Mouse (Mus musculus) forebrain, embryonic 12.5 days (tissue): Measurements from ENCODE around the gene Ptcd3. TPM values are rescaled to one million over a fixed set of nuclear protein-coding genes. Genes with fewer than 3 reads are reported as not detected.
"Not testable (repeated sequence)": the region's sequence is repeated elsewhere in the genome, so short reads cannot be mapped to it uniquely, and the experiment has no call there.

ENCODE experiments used
- ATAC-seq: fragments of 200-750 bp; cut with Nextera tagmentation; 2 replicates; pipeline ENCODE4 v1.8.0; 2017; ENCODE audit warnings: moderate TSS enrichment; ENCODE audit not compliant: low FRiP score
- H3K27ac ChIP-seq: fragments of 300-500 bp; sonication (generic); 2 replicates; pipeline ENCODE4 v1.5.1; 2016; ENCODE audit warnings: mild to moderate bottlenecking
- H3K27me3 ChIP-seq: fragments of 300-500 bp; sonication (generic); 2 replicates; pipeline ENCODE4 v1.6.1; 2016; ENCODE audit warnings: mild to moderate bottlenecking
- H3K36me3 ChIP-seq: fragments of 300-500 bp; sonication (generic); replicated peaks from 2 replicates; pipeline ENCODE4 v1.6.1; 2016; ENCODE audit warnings: mild to moderate bottlenecking
- H3K4me1 ChIP-seq: fragments of 300-500 bp; sonication (generic); 2 replicates; pipeline ENCODE4 v1.6.1; 2016
- H3K4me2 ChIP-seq: fragments of 300-500 bp; sonication (generic); 2 replicates; pipeline ENCODE4 v1.6.1; 2016; ENCODE audit warnings: mild to moderate bottlenecking, moderate library complexity
- H3K4me3 ChIP-seq: fragments of 300-500 bp; sonication (generic); replicated peaks from 2 replicates; pipeline ENCODE4 v1.5.1; 2016; ENCODE audit warnings: mild to moderate bottlenecking
- H3K9ac ChIP-seq: fragments of 300-500 bp; sonication (generic); 2 replicates; pipeline ENCODE4 v1.6.1; 2016; ENCODE audit warnings: mild to moderate bottlenecking
- H3K9me3 ChIP-seq: fragments of 300-500 bp; sonication (generic); 2 replicates; pipeline ENCODE4 v1.6.1; 2016
- WGBS: fragments of 180-500 bp; shearing (Covaris S2); methylation state at CpG from one replicate; pipeline ENCODE4 v1.1.7; 2016; 5-methylcytosine and 5-hydroxymethylcytosine counted together
- polyA plus RNA-seq: library from polyadenylated mRNA; unstranded; fragments of >200 nt; fragmentation: Nextera tagmentation; extraction: Ambion mirVana; gene quantifications from 2 replicates; pipeline ENCODE4 v1.2.1, GENCODE M21; 2016

Ptcd3 gene
- polyA plus RNA-seq, 1 experiment from 2014 or later = 126 TPM

- H3K36me3 ChIP-seq = peaks cover 42% of the 10 kb centered on the region
- H3K9ac ChIP-seq, H3K4me2 ChIP-seq, H3K27me3 ChIP-seq, H3K9me3 ChIP-seq, ATAC-seq, H3K4me3 ChIP-seq, H3K27ac ChIP-seq, H3K4me1 ChIP-seq: not testable (repeated sequence)
- 97% methylated on average over 6 of the region's 6 CpGs for WGBS
Measured at GRCm38 (mm10) chr6:71846906-71847305, 61.6 kb downstream of the Ptcd3 start.

- Histone ChIP-seq H3K27me3 (no peaks in the 10 kb centered on the region), H3K4me2 (no peak overlapping the region), H3K4me1 (no peaks in the 10 kb centered on the region), H3K9me3 (no peaks in the 10 kb centered on the region), H3K36me3 (peaks cover 14% of the 10 kb centered on the region; the same call in 1 of the 2 replicates), H3K4me3 (no peak overlapping the region), H3K9ac (no peak overlapping the region), H3K27ac (no peak overlapping the region)
- no peak for ATAC-seq
- WGBS = 97% methylated on average over 1 of the region's 1 CpGs
Measured at GRCm38 (mm10) chr6:71840597-71841290, 67.8 kb downstream of the Ptcd3 start.

- Histone ChIP-seq H3K36me3 (peaks cover 8% of the 10 kb centered on the region), H3K9me3 (no peaks in the 10 kb centered on the region), H3K4me3 (no peak overlapping the region), H3K27me3 (no peaks in the 10 kb centered on the region), H3K27ac (no peak overlapping the region), H3K4me1 (no peaks in the 10 kb centered on the region), H3K9ac (no peak overlapping the region), H3K4me2 (no peak overlapping the region)
- no peak for ATAC-seq
Measured at GRCm38 (mm10) chr6:71839815-71840214, 68.7 kb downstream of the Ptcd3 start.

DNA sequence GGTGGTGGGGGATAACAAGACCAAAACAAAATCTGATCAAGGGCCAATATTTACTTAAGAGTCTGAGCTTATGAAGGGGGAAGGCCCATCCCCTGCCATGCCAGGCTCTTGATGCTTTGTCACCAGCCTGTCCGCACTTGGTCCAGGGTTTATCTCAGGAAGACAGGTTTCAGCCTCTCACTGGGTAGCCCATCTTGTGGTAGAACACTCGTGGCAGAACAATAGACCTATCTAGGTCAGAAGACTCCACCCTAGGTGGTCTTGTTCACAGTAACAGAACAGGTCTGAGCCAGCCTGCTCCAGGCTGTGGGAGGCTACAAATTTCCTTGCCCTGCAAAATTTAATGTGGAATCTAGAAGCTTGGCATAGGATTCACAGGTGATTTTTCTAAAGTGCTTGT, 71.7 kb downstream of the Ptcd3 start:
- no peak overlapping the region for H3K4me3 ChIP-seq
- H3K4me1 ChIP-seq = peaks cover 8% of the 10 kb centered on the region
- no peaks in the 10 kb centered on the region for H3K9me3 ChIP-seq
- H3K27me3 ChIP-seq = no peaks in the 10 kb centered on the region
- H3K9ac ChIP-seq = no peak overlapping the region
- no peak overlapping the region for H3K27ac ChIP-seq
- 87% methylated on average over 2 of the region's 2 CpGs for WGBS
- peaks cover 15% of the 10 kb centered on the region for H3K36me3 ChIP-seq
- ATAC-seq = no peak
- no peak overlapping the region for H3K4me2 ChIP-seq

GRCm38 (mm10) chr6:71831581-71831960, 77.0 kb downstream of the Ptcd3 start:
- H3K4me3 ChIP-seq = peak overlapping the region; percentile 97
- H3K4me1 ChIP-seq = peaks cover 11% of the 10 kb centered on the region
- peak overlapping the region; percentile 83 for H3K9ac ChIP-seq
- no peaks in the 10 kb centered on the region for H3K9me3 ChIP-seq
- H3K4me2 ChIP-seq = peak overlapping the region; percentile 59
- peak overlapping the region; percentile 93 for H3K27ac ChIP-seq
- peaks cover 15% of the 10 kb centered on the region for H3K36me3 ChIP-seq
- no peaks in the 10 kb centered on the region for H3K27me3 ChIP-seq
- 0% methylated on average over 21 of the region's 21 CpGs for WGBS
- peak; percentile 99 for ATAC-seq

- Histone ChIP-seq H3K9ac (peak within 1 kb of the TSS; percentile 83), H3K9me3 (no peaks in the 10 kb centered on the region), H3K4me2 (peak within 1 kb of the TSS; percentile 59), H3K4me3 (peak within 1 kb of the TSS; percentile 97), H3K27ac (peak within 1 kb of the TSS; percentile 93), H3K27me3 (no peaks in the 10 kb centered on the region), H3K36me3 (peaks cover 12% of the 10 kb centered on the region), H3K4me1 (peaks cover 11% of the 10 kb centered on the region)
- peak; percentile 99 for ATAC-seq
- under 1% methylated on average over 64 of the region's 64 CpGs for WGBS
Measured at GRCm38 (mm10) chr6:71830690-71831580, 77.6 kb downstream of the Ptcd3 start, which contains the start of gene Immt. Gene Immt (plus strand): TSS chr6:71831331.

Other genes with a start within 250 kb of the Ptcd3 start
- gene Reep1, start 201.2 kb downstream of the Ptcd3 start, polyA plus RNA-seq = 73.5 and 82.7 TPM in 2 replicates
- 50.7 and 50.9 TPM in 2 replicates for gene Mrpl35, start 81.8 kb downstream of the Ptcd3 start, polyA plus RNA-seq
- gene Immt, start 77.4 kb downstream of the Ptcd3 start, polyA plus RNA-seq = 151 and 156 TPM in 2 replicates
- gene Polr1a, start 303 bp upstream of the Ptcd3 start, polyA plus RNA-seq = 33.3 and 40.5 TPM in 2 replicates
- gene St3gal5, start 188.8 kb upstream of the Ptcd3 start, polyA plus RNA-seq = 34.1 and 37.1 TPM in 2 replicates